Mouse (Mus musculus): ENCODE measurements around the gene Bora. TPM values are rescaled to one million over a fixed set of nuclear protein-coding genes. Genes with fewer than 3 reads are reported as not detected.

Bora gene
- total RNA-seq, 1 experiment = 18.0 TPM

DNA sequence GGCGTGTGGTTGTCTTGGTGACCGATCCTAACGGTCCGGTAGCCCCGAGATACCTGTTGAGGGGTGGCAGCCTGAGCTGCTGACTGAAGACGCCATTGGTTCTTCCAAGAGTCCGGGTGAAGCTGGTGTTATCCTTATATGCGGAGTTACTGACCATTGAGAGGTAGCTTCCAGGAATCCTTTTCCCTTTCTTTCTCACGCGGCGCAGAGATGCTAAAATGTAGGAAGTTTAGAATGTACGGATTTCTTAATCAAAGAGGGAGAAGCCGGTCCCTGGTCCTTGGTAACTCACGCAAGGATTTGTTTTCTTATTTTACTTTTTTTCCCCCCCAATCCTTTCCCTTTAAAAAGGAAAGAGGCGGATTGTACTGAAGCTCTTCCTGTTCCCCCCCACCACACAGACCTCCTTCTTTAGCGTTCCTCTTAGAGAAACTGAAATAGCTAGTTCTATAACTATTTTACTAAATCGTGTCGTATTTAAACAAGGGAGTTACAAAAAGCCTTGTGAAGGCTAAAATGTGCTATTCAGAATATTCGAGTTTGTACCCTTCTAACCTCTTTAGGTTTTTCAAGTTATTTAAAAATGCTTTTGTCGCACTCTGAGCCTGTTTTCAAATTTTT, 54.1 kb downstream of the Bora start:
- Histone ChIP-seq H3K4me3 (ENCODE audit: insufficient read depth in 1 of 2, low read depth in 1 of 2, low read length in 2 of 2, poor library complexity in 1 of 2, severe bottlenecking in 1 of 2) (peak overlapping the region; percentile 76 to 86), H3K9me3 (ENCODE audit: control insufficient read depth, insufficient read depth, low read depth, low read length) (no peaks in the 10 kb centered on the region), H3K36me3 (ENCODE audit: control insufficient read depth, insufficient read depth, low read length, poor library complexity, severe bottlenecking) (peaks cover 25% of the 10 kb centered on the region), H3K4me1 (ENCODE audit: control insufficient read depth in 2 of 2, insufficient read depth in 2 of 2, low read length in 2 of 2, poor library complexity in 1 of 2) (no peaks in the 10 kb centered on the region), H3K27ac (ENCODE audit: insufficient read depth, low read depth, low read length, poor library complexity, severe bottlenecking) (no peak overlapping the region), H3K9ac (ENCODE audit: insufficient read depth, low read depth, low read length, poor library complexity, severe bottlenecking) (peak overlapping the region; percentile 71)
- in situ Hi-C loops (cut with MboI; ENCODE audit: low sequenced_read_pairs in 2 of 2, unreplicated experiment in 2 of 2) = no loop called here
- TF ChIP-seq ZNF384 (IDR thresholded peaks at IDR 0.05; ENCODE audit: low read depth, low read length) = no peak
- TF ChIP-seq ZC3H11A (IDR thresholded peaks at IDR 0.05; ENCODE audit: borderline replicate concordance, low read depth, low read length) = no peak
- TF ChIP-seq HCFC1 (IDR thresholded peaks at IDR 0.05; ENCODE audit: borderline replicate concordance, insufficient read depth, low read length) = no peak
- no peak for TF ChIP-seq MAFK (IDR thresholded peaks at IDR 0.05; ENCODE audit: insufficient read depth, low read depth, low read length)
- no peak for TF ChIP-seq CHD2 (IDR thresholded peaks at IDR 0.05; ENCODE audit: low read depth, low read length)
- no peak for DNase-seq (ENCODE audit: low read depth, low spot score)

DNA sequence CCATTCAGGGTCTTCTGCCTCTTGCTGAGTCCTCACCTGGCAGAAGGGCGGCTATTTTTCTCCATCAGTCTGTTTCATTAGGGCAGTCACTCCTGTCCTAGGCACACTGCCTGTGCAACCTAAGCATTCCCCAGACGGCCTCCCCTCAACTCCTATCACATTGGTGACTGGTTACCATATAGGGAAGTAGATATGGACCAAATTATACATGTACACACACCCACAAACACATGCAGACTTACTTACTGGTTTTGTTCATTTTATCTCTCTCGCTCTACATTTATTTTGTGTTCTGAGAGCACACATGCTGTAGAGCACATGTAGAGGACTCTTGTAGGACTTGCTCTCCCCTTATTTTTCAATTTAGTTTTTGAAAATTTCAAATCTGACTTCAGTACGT, 57.0 kb downstream of the Bora start:
- no peak for TF ChIP-seq ZNF384 (IDR thresholded peaks at IDR 0.05; ENCODE audit: low read depth, low read length)
- TF ChIP-seq ZC3H11A (IDR thresholded peaks at IDR 0.05; ENCODE audit: borderline replicate concordance, low read depth, low read length) = no peak
- TF ChIP-seq CHD2 (IDR thresholded peaks at IDR 0.05; ENCODE audit: low read depth, low read length) = no peak
- TF ChIP-seq HCFC1 (IDR thresholded peaks at IDR 0.05; ENCODE audit: borderline replicate concordance, insufficient read depth, low read length) = no peak
- no peak for TF ChIP-seq MAFK (IDR thresholded peaks at IDR 0.05; ENCODE audit: insufficient read depth, low read depth, low read length)
- no peak overlapping the region for H3K27ac ChIP-seq (ENCODE audit: insufficient read depth, low read depth, low read length, poor library complexity, severe bottlenecking)
- no peak overlapping the region for H3K4me3 ChIP-seq (ENCODE audit: insufficient read depth in 1 of 2, low read depth in 1 of 2, low read length in 2 of 2, poor library complexity in 1 of 2, severe bottlenecking in 1 of 2)
- no peaks in the 10 kb centered on the region for H3K9me3 ChIP-seq (ENCODE audit: control insufficient read depth, insufficient read depth, low read depth, low read length)
- no peak for DNase-seq (ENCODE audit: low read depth, low spot score)
- no peak overlapping the region for H3K9ac ChIP-seq (ENCODE audit: insufficient read depth, low read depth, low read length, poor library complexity, severe bottlenecking)
- peaks cover 9% of the 10 kb centered on the region for H3K36me3 ChIP-seq (ENCODE audit: control insufficient read depth, insufficient read depth, low read length, poor library complexity, severe bottlenecking)
- H3K4me1 ChIP-seq (ENCODE audit: control insufficient read depth in 2 of 2, insufficient read depth in 2 of 2, low read length in 2 of 2, poor library complexity in 1 of 2) = no peaks in the 10 kb centered on the region
- in situ Hi-C loops (cut with MboI; ENCODE audit: low sequenced_read_pairs in 2 of 2, unreplicated experiment in 2 of 2) = no loop called here

DNA sequence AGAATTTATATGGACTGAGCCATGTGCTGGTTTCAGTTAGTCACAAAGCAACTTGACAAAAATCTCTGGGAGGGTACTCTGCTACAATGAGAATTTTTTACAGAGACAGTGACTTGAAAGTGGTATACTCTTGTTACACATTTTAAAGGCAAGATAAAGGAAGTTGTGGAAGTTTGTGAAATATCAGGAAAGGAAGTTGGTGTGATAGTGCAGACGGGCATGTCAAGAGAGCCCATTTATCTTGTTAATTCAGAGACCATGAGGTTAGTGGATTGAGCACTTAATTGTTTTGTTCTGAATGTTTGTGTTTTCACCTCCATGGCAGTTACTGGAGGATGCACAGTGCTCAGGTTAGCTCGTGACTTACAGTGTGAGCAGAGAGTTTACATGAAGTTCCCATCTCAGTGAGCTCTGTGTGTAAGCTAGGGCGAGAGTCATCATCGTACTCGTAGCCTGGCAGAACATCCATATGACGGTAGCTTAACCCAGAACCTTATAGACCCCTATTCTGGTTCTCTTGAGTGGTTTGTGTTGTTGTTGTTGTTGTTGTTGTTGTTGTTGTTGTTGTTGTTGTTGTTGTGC, 58.6 kb downstream of the Bora start:
- no peak for DNase-seq (ENCODE audit: low read depth, low spot score)
- TF ChIP-seq MAFK (IDR thresholded peaks at IDR 0.05; ENCODE audit: insufficient read depth, low read depth, low read length) (no peak), ZC3H11A (IDR thresholded peaks at IDR 0.05; ENCODE audit: borderline replicate concordance, low read depth, low read length) (no peak), HCFC1 (IDR thresholded peaks at IDR 0.05; ENCODE audit: borderline replicate concordance, insufficient read depth, low read length) (no peak), ZNF384 (IDR thresholded peaks at IDR 0.05; ENCODE audit: low read depth, low read length) (no peak), CHD2 (IDR thresholded peaks at IDR 0.05; ENCODE audit: low read depth, low read length) (no peak)
- H3K4me1 ChIP-seq (ENCODE audit: control insufficient read depth in 2 of 2, insufficient read depth in 2 of 2, low read length in 2 of 2, poor library complexity in 1 of 2) = no peaks in the 10 kb centered on the region
- peaks cover 12% of the 10 kb centered on the region for H3K36me3 ChIP-seq (ENCODE audit: control insufficient read depth, insufficient read depth, low read length, poor library complexity, severe bottlenecking)
- H3K27ac ChIP-seq (ENCODE audit: insufficient read depth, low read depth, low read length, poor library complexity, severe bottlenecking) = no peak overlapping the region
- no peak overlapping the region for H3K4me3 ChIP-seq (ENCODE audit: insufficient read depth in 1 of 2, low read depth in 1 of 2, low read length in 2 of 2, poor library complexity in 1 of 2, severe bottlenecking in 1 of 2)
- H3K9me3 ChIP-seq (ENCODE audit: control insufficient read depth, insufficient read depth, low read depth, low read length) = no peaks in the 10 kb centered on the region
- no peak overlapping the region for H3K9ac ChIP-seq (ENCODE audit: insufficient read depth, low read depth, low read length, poor library complexity, severe bottlenecking)
- in situ Hi-C loops (cut with MboI; ENCODE audit: low sequenced_read_pairs in 2 of 2, unreplicated experiment in 2 of 2) = no loop called here

GRCm38 (mm10) chr14:99106671-99107070, 60.6 kb downstream of the Bora start:
- Histone ChIP-seq H3K36me3 (ENCODE audit: control insufficient read depth, insufficient read depth, low read length, poor library complexity, severe bottlenecking) (peaks cover 14% of the 10 kb centered on the region), H3K4me3 (ENCODE audit: insufficient read depth in 1 of 2, low read depth in 1 of 2, low read length in 2 of 2, poor library complexity in 1 of 2, severe bottlenecking in 1 of 2) (no peak overlapping the region), H3K9me3 (ENCODE audit: control insufficient read depth, insufficient read depth, low read depth, low read length) (no peaks in the 10 kb centered on the region), H3K27ac (ENCODE audit: insufficient read depth, low read depth, low read length, poor library complexity, severe bottlenecking) (no peak overlapping the region), H3K9ac (ENCODE audit: insufficient read depth, low read depth, low read length, poor library complexity, severe bottlenecking) (no peak overlapping the region), H3K4me1 (ENCODE audit: control insufficient read depth in 2 of 2, insufficient read depth in 2 of 2, low read length in 2 of 2, poor library complexity in 1 of 2) (no peaks in the 10 kb centered on the region)
- DNase-seq (ENCODE audit: low read depth, low spot score) = no peak
- in situ Hi-C loops (cut with MboI; ENCODE audit: low sequenced_read_pairs in 2 of 2, unreplicated experiment in 2 of 2) = no loop called here
- TF ChIP-seq ZC3H11A (IDR thresholded peaks at IDR 0.05; ENCODE audit: borderline replicate concordance, low read depth, low read length) (no peak), MAFK (IDR thresholded peaks at IDR 0.05; ENCODE audit: insufficient read depth, low read depth, low read length) (no peak), HCFC1 (IDR thresholded peaks at IDR 0.05; ENCODE audit: borderline replicate concordance, insufficient read depth, low read length) (no peak), CHD2 (IDR thresholded peaks at IDR 0.05; ENCODE audit: low read depth, low read length) (no peak), ZNF384 (IDR thresholded peaks at IDR 0.05; ENCODE audit: low read depth, low read length) (no peak)

All from ES-E14 (cell line).